Mouse (Mus musculus) CD4-positive helper T cell, adult 2 months (primary cell): Measurements from ENCODE around the gene Obp2a.
"Not testable (repeated sequence)": the region's sequence is repeated elsewhere in the genome, so short reads cannot be mapped to it uniquely, and the experiment has no call there.

Experiments used
- DNase-seq: peaks from one replicate; pipeline ENCODE4 v3.0.0-alpha.2; 2012; ENCODE audit warnings: low read depth, missing footprints, low spot score

The Obp2a gene

GRCm38 (mm10) chr2:25709056-25709455 lies 9.2 kb downstream of the Obp2a start:
- DNase-seq, result not testable (repeated sequence)

GRCm38 (mm10) chr2:25709791-25710190 lies 9.9 kb downstream of the Obp2a start:
- DNase-seq, result not testable (repeated sequence)

GRCm38 (mm10) chr2:25711641-25712040 lies 11.8 kb downstream of the Obp2a start:
- DNase-seq, result not testable (repeated sequence)

- no peak for DNase-seq
Measured at GRCm38 (mm10) chr2:25717222-25717621, 17.4 kb downstream of the Obp2a start.

- DNase-seq, result no peak
Measured at GRCm38 (mm10) chr2:25733199-25733930, 33.5 kb downstream of the Obp2a start.

- DNase-seq, result not testable (repeated sequence)
Measured at GRCm38 (mm10) chr2:25736709-25737108, 36.9 kb downstream of the Obp2a start, which contains the start of gene Obp2b. Obp2b (plus strand) TSS chr2:25737009.

GRCm38 (mm10) chr2:25741671-25742070 lies 41.8 kb downstream of the Obp2a start:
- DNase-seq, result peak; percentile 13
